Mouse (Mus musculus): ENCODE results near the gene Opn3. TPM values are rescaled to one million over a fixed set of nuclear protein-coding genes. Genes with fewer than 3 reads are reported as not detected.

Opn3 gene
- 5.7 and 7.6 TPM in 2 replicates for polyA plus RNA-seq (2012; ENCODE audit: insufficient read depth, insufficient read length, missing spikeins)

- Histone ChIP-seq H3K4me3 (ENCODE audit: insufficient read depth, low read length) (peak within 1 kb of the TSS; percentile 91), H3K27ac (ENCODE audit: insufficient read depth, low read depth, low read length) (no peak within 1 kb of the TSS), H3K4me1 (ENCODE audit: control insufficient read depth, insufficient read depth, low read length) (peaks cover 3% of the 10 kb centered on the region; the same call in 1 of the 2 replicates)
- TF ChIP-seq CTCF (IDR thresholded peaks at IDR 0.05; ENCODE audit: low read depth, low read length) (no peak), POLR2A (IDR thresholded peaks at IDR 0.05; ENCODE audit: borderline replicate concordance, low read depth, low read length) (peak; percentile 31; the same call in 1 of the 2 replicates)
These were observed at the start of gene Opn3, which contains the start of gene Chml for GRCm38 (mm10) chr1:175692246-175692996. Opn3 (minus strand) TSS chr1:175692776. Chml (minus strand) TSS chr1:175692901.

- Histone ChIP-seq H3K27ac (ENCODE audit: insufficient read depth, low read depth, low read length) (no peak overlapping the region), H3K4me1 (ENCODE audit: control insufficient read depth, insufficient read depth, low read length) (no peaks in the 10 kb centered on the region), H3K4me3 (ENCODE audit: insufficient read depth, low read length) (no peak overlapping the region)
- TF ChIP-seq POLR2A (IDR thresholded peaks at IDR 0.05; ENCODE audit: borderline replicate concordance, low read depth, low read length) = no peak
- TF ChIP-seq CTCF (IDR thresholded peaks at IDR 0.05; ENCODE audit: low read depth, low read length) = no peak
These were observed 33.2 kb upstream of the Opn3 start for GRCm38 (mm10) chr1:175725771-175726170.

- H3K4me3 ChIP-seq (ENCODE audit: insufficient read depth, low read length) = no peak overlapping the region
- H3K4me1 ChIP-seq (ENCODE audit: control insufficient read depth, insufficient read depth, low read length) = no peaks in the 10 kb centered on the region
- TF ChIP-seq POLR2A (IDR thresholded peaks at IDR 0.05; ENCODE audit: borderline replicate concordance, low read depth, low read length) (no peak), CTCF (IDR thresholded peaks at IDR 0.05; ENCODE audit: low read depth, low read length) (no peak)
- H3K27ac ChIP-seq (ENCODE audit: insufficient read depth, low read depth, low read length) = no peak overlapping the region
These were observed 24.3 kb upstream of the Opn3 start for GRCm38 (mm10) chr1:175716832-175717231.

GRCm38 (mm10) chr1:175712338-175712909, 19.8 kb upstream of the Opn3 start:
- no peak overlapping the region for H3K27ac ChIP-seq (ENCODE audit: insufficient read depth, low read depth, low read length)
- no peak overlapping the region for H3K4me3 ChIP-seq (ENCODE audit: insufficient read depth, low read length)
- TF ChIP-seq POLR2A (IDR thresholded peaks at IDR 0.05; ENCODE audit: borderline replicate concordance, low read depth, low read length) (no peak), CTCF (IDR thresholded peaks at IDR 0.05; ENCODE audit: low read depth, low read length) (no peak)
- H3K4me1 ChIP-seq (ENCODE audit: control insufficient read depth, insufficient read depth, low read length) = no peaks in the 10 kb centered on the region

GRCm38 (mm10) chr1:175708013-175708412, 15.4 kb upstream of the Opn3 start:
- TF ChIP-seq POLR2A (IDR thresholded peaks at IDR 0.05; ENCODE audit: borderline replicate concordance, low read depth, low read length) (no peak), CTCF (IDR thresholded peaks at IDR 0.05; ENCODE audit: low read depth, low read length) (no peak)
- Histone ChIP-seq H3K27ac (ENCODE audit: insufficient read depth, low read depth, low read length) (no peak overlapping the region), H3K4me1 (ENCODE audit: control insufficient read depth, insufficient read depth, low read length) (no peaks in the 10 kb centered on the region), H3K4me3 (ENCODE audit: insufficient read depth, low read length) (no peak overlapping the region)

GRCm38 (mm10) chr1:175707599-175707998, 15.0 kb upstream of the Opn3 start:
- no peaks in the 10 kb centered on the region for H3K4me1 ChIP-seq (ENCODE audit: control insufficient read depth, insufficient read depth, low read length)
- TF ChIP-seq POLR2A (IDR thresholded peaks at IDR 0.05; ENCODE audit: borderline replicate concordance, low read depth, low read length) = no peak
- TF ChIP-seq CTCF (IDR thresholded peaks at IDR 0.05; ENCODE audit: low read depth, low read length) = no peak
- no peak overlapping the region for H3K27ac ChIP-seq (ENCODE audit: insufficient read depth, low read depth, low read length)
- H3K4me3 ChIP-seq (ENCODE audit: insufficient read depth, low read length) = no peak overlapping the region

GRCm38 (mm10) chr1:175701145-175701544, 8.6 kb upstream of the Opn3 start:
- H3K27ac ChIP-seq (ENCODE audit: insufficient read depth, low read depth, low read length) = no peak overlapping the region
- H3K4me3 ChIP-seq (ENCODE audit: insufficient read depth, low read length) = no peak overlapping the region
- TF ChIP-seq CTCF (IDR thresholded peaks at IDR 0.05; ENCODE audit: low read depth, low read length) (no peak), POLR2A (IDR thresholded peaks at IDR 0.05; ENCODE audit: borderline replicate concordance, low read depth, low read length) (no peak)
- no peaks in the 10 kb centered on the region for H3K4me1 ChIP-seq (ENCODE audit: control insufficient read depth, insufficient read depth, low read length)

GRCm38 (mm10) chr1:175699796-175700195, 7.2 kb upstream of the Opn3 start:
- H3K4me1 ChIP-seq (ENCODE audit: control insufficient read depth, insufficient read depth, low read length) = no peaks in the 10 kb centered on the region
- H3K27ac ChIP-seq (ENCODE audit: insufficient read depth, low read depth, low read length) = no peak overlapping the region
- TF ChIP-seq POLR2A (IDR thresholded peaks at IDR 0.05; ENCODE audit: borderline replicate concordance, low read depth, low read length) = no peak
- no peak for TF ChIP-seq CTCF (IDR thresholded peaks at IDR 0.05; ENCODE audit: low read depth, low read length)
- H3K4me3 ChIP-seq (ENCODE audit: insufficient read depth, low read length) = no peak overlapping the region

- TF ChIP-seq CTCF (IDR thresholded peaks at IDR 0.05; ENCODE audit: low read depth, low read length) (no peak), POLR2A (IDR thresholded peaks at IDR 0.05; ENCODE audit: borderline replicate concordance, low read depth, low read length) (no peak)
- Histone ChIP-seq H3K4me3 (ENCODE audit: insufficient read depth, low read length) (no peak overlapping the region), H3K4me1 (ENCODE audit: control insufficient read depth, insufficient read depth, low read length) (no peaks in the 10 kb centered on the region), H3K27ac (ENCODE audit: insufficient read depth, low read depth, low read length) (no peak overlapping the region)
These were observed 6.8 kb upstream of the Opn3 start for GRCm38 (mm10) chr1:175699375-175699774.

- TF ChIP-seq CTCF (IDR thresholded peaks at IDR 0.05; ENCODE audit: low read depth, low read length) = no peak
- TF ChIP-seq POLR2A (IDR thresholded peaks at IDR 0.05; ENCODE audit: borderline replicate concordance, low read depth, low read length) = no peak
- no peak within 1 kb of the TSS for H3K27ac ChIP-seq (ENCODE audit: insufficient read depth, low read depth, low read length)
- H3K4me3 ChIP-seq (ENCODE audit: insufficient read depth, low read length) = no peak within 1 kb of the TSS
- H3K4me1 ChIP-seq (ENCODE audit: control insufficient read depth, insufficient read depth, low read length) = no peaks in the 10 kb centered on the region
These were observed 5.7 kb upstream of the Opn3 start, which contains the start of gene Wdr64 for GRCm38 (mm10) chr1:175698293-175698692. Wdr64 (plus strand) TSS chr1:175698593.

Measured in bone marrow macrophage, adult 2 months (primary cell).